Mouse (Mus musculus) MEL (cell line): ENCODE data around the gene Cnot4.

Experiments
- BHLHE40 ChIP-seq: IDR thresholded peaks from 2 replicates; pipeline ENCODE4 v1.6.1; 2012; ENCODE audit warnings: low read depth, mild to moderate bottlenecking, inconsistent platforms, low read length, improper control_type of control experiment, borderline replicate concordance
- CTCF ChIP-seq, 3 experiments: IDR thresholded peaks in 2 of 3; conservative IDR thresholded peaks in 1 of 3; 2 replicates each; pipeline ENCODE4 v1.5.1; 2011 to 2012; ENCODE audit warnings: low read length in 3 of 3, low read depth in 2 of 3, mild to moderate bottlenecking in 2 of 3, improper control_type of control experiment in 1 of 3, inconsistent platforms in 1 of 3, mixed read lengths in 1 of 3, moderate library complexity in 1 of 3; ENCODE audit not compliant: control insufficient read depth in 1 of 3, insufficient read depth in 1 of 3, poor library complexity in 1 of 3, severe bottlenecking in 1 of 3
- E2F4 ChIP-seq: IDR thresholded peaks from 2 replicates; pipeline ENCODE4 v1.6.1; 2011; ENCODE audit warnings: low read depth, low read length, improper control_type of control experiment, borderline replicate concordance
- GATA1 ChIP-seq: IDR thresholded peaks from 2 replicates; pipeline ENCODE4 v1.6.1; 2011; ENCODE audit warnings: low read depth, low read length, improper control_type of control experiment
- HCFC1 ChIP-seq: IDR thresholded peaks from 2 replicates; pipeline ENCODE4 v1.6.1; 2012; ENCODE audit warnings: low read depth, mild to moderate bottlenecking, inconsistent platforms, low read length, improper control_type of control experiment, moderate library complexity
- MAX ChIP-seq: IDR thresholded peaks from 2 replicates; pipeline ENCODE4 v1.6.1; 2011; ENCODE audit warnings: low read length, improper control_type of control experiment
- POLR2A ChIP-seq, 2 experiments: IDR thresholded peaks; 2 replicates each; pipeline ENCODE4 v1.6.1; 2011 to 2012; ENCODE audit warnings: low read length in 2 of 2, mild to moderate bottlenecking in 2 of 2, control low read depth in 1 of 2, improper control_type of control experiment in 1 of 2, low read depth in 1 of 2, moderate library complexity in 1 of 2; ENCODE audit not compliant: control insufficient read depth in 1 of 2, insufficient read depth in 1 of 2, poor library complexity in 1 of 2
- POLR2AphosphoS2 ChIP-seq: IDR thresholded peaks from 2 replicates; pipeline ENCODE4 v1.6.1; 2011; ENCODE audit warnings: low read length, improper control_type of control experiment
- RAD21 ChIP-seq: IDR thresholded peaks from 2 replicates; pipeline ENCODE4 v1.6.1; 2011; ENCODE audit warnings: mild to moderate bottlenecking, low read depth, low read length, improper control_type of control experiment
- RCOR1 ChIP-seq: IDR thresholded peaks from 2 replicates; pipeline ENCODE4 v1.6.1; 2012; ENCODE audit warnings: low read depth, mild to moderate bottlenecking, inconsistent platforms, low read length, improper control_type of control experiment
- SIN3A ChIP-seq: IDR thresholded peaks from 2 replicates; pipeline ENCODE4 v1.6.1; 2012; ENCODE audit warnings: low read length, improper control_type of control experiment, inconsistent platforms
- TBP ChIP-seq: IDR thresholded peaks from 2 replicates; pipeline ENCODE4 v1.8.0; 2011; ENCODE audit warnings: low read depth, low read length, improper control_type of control experiment
- USF1 ChIP-seq: IDR thresholded peaks from 2 replicates; pipeline ENCODE4 v1.6.1; 2014; ENCODE audit warnings: low read depth, mild to moderate bottlenecking, inconsistent platforms, low read length, improper control_type of control experiment, moderate library complexity
- ZNF384 ChIP-seq: IDR thresholded peaks from 2 replicates; pipeline ENCODE4 v1.6.1; 2012; ENCODE audit warnings: low read depth, mild to moderate bottlenecking, inconsistent platforms, low read length, improper control_type of control experiment

DNA sequence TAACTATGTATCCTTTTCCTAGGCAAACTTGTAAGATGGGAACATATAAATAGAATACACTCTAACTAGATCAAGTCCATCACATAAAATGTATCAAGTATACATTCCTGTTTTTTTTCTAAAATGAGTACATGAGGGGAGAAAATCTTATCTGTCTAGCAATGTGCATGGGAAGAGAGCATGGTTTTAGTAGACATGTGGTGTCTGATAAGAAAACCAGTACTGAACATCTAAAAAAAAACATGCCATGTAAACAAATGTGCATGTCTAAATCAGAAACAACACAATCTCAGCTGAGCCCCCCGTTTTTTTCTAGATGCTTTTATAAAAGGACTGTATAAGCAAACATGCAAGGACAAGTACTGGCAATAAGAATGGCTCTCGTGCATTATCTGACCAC is 100.8 kb downstream of the Cnot4 start:
- TF ChIP-seq HCFC1 (no peak), POLR2AphosphoS2 (no peak), CTCF (IDR thresholded peaks at IDR 0.05 in 2 of 3, conservative IDR thresholded peaks at IDR 0.05 in 1 of 3; ENCODE audit: control insufficient read depth in 1 of 3, insufficient read depth in 1 of 3, low read depth in 2 of 3, low read length in 3 of 3, poor library complexity in 1 of 3, severe bottlenecking in 1 of 3) (no peak), BHLHE40 (no peak), POLR2A (IDR thresholded peaks at IDR 0.05; ENCODE audit: control insufficient read depth in 1 of 2, insufficient read depth in 1 of 2, low read depth in 1 of 2, low read length in 2 of 2, poor library complexity in 1 of 2) (no peak), MAX (peak; percentile 39; the same call in 1 of the 2 replicates), USF1 (no peak), GATA1 (peak; percentile 69), ZNF384 (peak; percentile 83), E2F4 (no peak), SIN3A (peak; percentile 52; the same call in 1 of the 2 replicates), TBP (no peak), RCOR1 (peak; percentile 86), RAD21 (no peak)
